Mouse (Mus musculus): ENCODE results near the gene Card11. TPM values are rescaled to one million over a fixed set of nuclear protein-coding genes. Genes with fewer than 3 reads are reported as not detected.

Card11 gene
- polyA plus RNA-seq, 1 experiment from 2014 or later = 0.25 TPM

DNA sequence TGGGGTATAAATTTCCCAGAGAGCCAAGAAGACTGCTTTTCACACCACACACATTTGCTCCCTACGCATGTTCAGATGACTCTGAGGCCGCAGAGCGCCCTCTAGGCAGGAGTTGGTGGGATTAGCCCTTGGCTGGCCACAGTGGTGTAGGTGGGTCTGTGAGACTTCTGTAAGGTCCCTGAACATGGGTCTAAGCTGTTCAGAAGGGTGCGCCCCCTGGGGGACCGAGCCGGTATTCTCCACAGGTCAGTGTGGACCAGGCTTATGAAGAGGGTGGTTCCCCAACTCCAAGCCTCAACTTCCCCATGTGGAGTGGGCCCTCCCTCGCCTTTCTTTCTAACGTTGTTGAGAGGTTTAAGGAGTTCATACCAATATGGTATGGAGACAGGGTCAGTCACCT, 110.8 kb downstream of the Card11 start:
- Histone ChIP-seq H3K9ac (replicated peaks; ENCODE audit: low read length) (no peak overlapping the region), H3K27me3 (ENCODE audit: control insufficient read depth, insufficient read depth, low read length) (no peaks in the 10 kb centered on the region), H3K4me2 (ENCODE audit: low read depth, low read length) (no peak overlapping the region), H3K4me3 (ENCODE audit: low read depth, low read length) (no peak overlapping the region), H3K4me1 (ENCODE audit: control insufficient read depth, insufficient read depth, low read length) (no peaks in the 10 kb centered on the region), H3K27ac (replicated peaks; ENCODE audit: low read depth, low read length) (no peak overlapping the region), H3K36me3 (replicated peaks; ENCODE audit: control insufficient read depth, insufficient read depth, low read depth, low read length) (no peaks in the 10 kb centered on the region), H3K9me3 (replicated peaks; ENCODE audit: control insufficient read depth, low read length) (no peaks in the 10 kb centered on the region)
- ATAC-seq (replicated peaks; ENCODE audit: insufficient number of reproducible peaks, low FRiP score, low TSS enrichment, low read depth) (peak; percentile 68), DNase-seq (ENCODE audit: low spot score) (peak; percentile 52)
- 45% methylated on average over 8 of the region's 8 CpGs for WGBS

- no peak overlapping the region for H3K4me2 ChIP-seq (ENCODE audit: low read depth, low read length)
- WGBS = 88% methylated on average over 8 of the region's 8 CpGs
- no peaks in the 10 kb centered on the region for H3K4me1 ChIP-seq (ENCODE audit: control insufficient read depth, insufficient read depth, low read length)
- no peak overlapping the region for H3K4me3 ChIP-seq (ENCODE audit: low read depth, low read length)
- no peaks in the 10 kb centered on the region for H3K9me3 ChIP-seq (replicated peaks; ENCODE audit: control insufficient read depth, low read length)
- DNase-seq (ENCODE audit: low spot score) = no peak
- ATAC-seq (replicated peaks; ENCODE audit: insufficient number of reproducible peaks, low FRiP score, low TSS enrichment, low read depth) = no peak
- H3K9ac ChIP-seq (replicated peaks; ENCODE audit: low read length) = no peak overlapping the region
- H3K27ac ChIP-seq (replicated peaks; ENCODE audit: low read depth, low read length) = no peak overlapping the region
- no peaks in the 10 kb centered on the region for H3K36me3 ChIP-seq (replicated peaks; ENCODE audit: control insufficient read depth, insufficient read depth, low read depth, low read length)
- no peaks in the 10 kb centered on the region for H3K27me3 ChIP-seq (ENCODE audit: control insufficient read depth, insufficient read depth, low read length)
Measured at GRCm38 (mm10) chr5:140887871-140888270, 112.5 kb downstream of the Card11 start.

GRCm38 (mm10) chr5:140884966-140885365, 115.4 kb downstream of the Card11 start:
- Histone ChIP-seq H3K4me2 (ENCODE audit: low read depth, low read length) (no peak overlapping the region), H3K9ac (replicated peaks; ENCODE audit: low read length) (no peak overlapping the region), H3K36me3 (replicated peaks; ENCODE audit: control insufficient read depth, insufficient read depth, low read depth, low read length) (no peaks in the 10 kb centered on the region), H3K9me3 (replicated peaks; ENCODE audit: control insufficient read depth, low read length) (no peaks in the 10 kb centered on the region), H3K4me1 (ENCODE audit: control insufficient read depth, insufficient read depth, low read length) (no peaks in the 10 kb centered on the region), H3K4me3 (ENCODE audit: low read depth, low read length) (no peak overlapping the region), H3K27me3 (ENCODE audit: control insufficient read depth, insufficient read depth, low read length) (no peaks in the 10 kb centered on the region), H3K27ac (replicated peaks; ENCODE audit: low read depth, low read length) (no peak overlapping the region)
- WGBS = 54% methylated on average over 13 of the region's 13 CpGs
- ATAC-seq (replicated peaks; ENCODE audit: insufficient number of reproducible peaks, low FRiP score, low TSS enrichment, low read depth) (no peak), DNase-seq (ENCODE audit: low spot score) (no peak)

GRCm38 (mm10) chr5:140882391-140882790, 118.0 kb downstream of the Card11 start:
- no peak overlapping the region for H3K27ac ChIP-seq (replicated peaks; ENCODE audit: low read depth, low read length)
- H3K9me3 ChIP-seq (replicated peaks; ENCODE audit: control insufficient read depth, low read length) = no peaks in the 10 kb centered on the region
- DNase-seq (ENCODE audit: low spot score) (no peak), ATAC-seq (replicated peaks; ENCODE audit: insufficient number of reproducible peaks, low FRiP score, low TSS enrichment, low read depth) (no peak)
- H3K9ac ChIP-seq (replicated peaks; ENCODE audit: low read length) = no peak overlapping the region
- H3K36me3 ChIP-seq (replicated peaks; ENCODE audit: control insufficient read depth, insufficient read depth, low read depth, low read length) = no peaks in the 10 kb centered on the region
- H3K4me3 ChIP-seq (ENCODE audit: low read depth, low read length) = no peak overlapping the region
- WGBS = 80% methylated on average over 4 of the region's 4 CpGs
- no peaks in the 10 kb centered on the region for H3K27me3 ChIP-seq (ENCODE audit: control insufficient read depth, insufficient read depth, low read length)
- no peaks in the 10 kb centered on the region for H3K4me1 ChIP-seq (ENCODE audit: control insufficient read depth, insufficient read depth, low read length)
- no peak overlapping the region for H3K4me2 ChIP-seq (ENCODE audit: low read depth, low read length)

- WGBS = 65% methylated on average over 10 of the region's 10 CpGs
- H3K4me2 ChIP-seq (ENCODE audit: low read depth, low read length) = no peak overlapping the region
- no peak for DNase-seq (ENCODE audit: low spot score)
- H3K27me3 ChIP-seq (ENCODE audit: control insufficient read depth, insufficient read depth, low read length) = no peaks in the 10 kb centered on the region
- no peak overlapping the region for H3K27ac ChIP-seq (replicated peaks; ENCODE audit: low read depth, low read length)
- H3K9me3 ChIP-seq (replicated peaks; ENCODE audit: control insufficient read depth, low read length) = no peaks in the 10 kb centered on the region
- no peak overlapping the region for H3K4me3 ChIP-seq (ENCODE audit: low read depth, low read length)
- no peak for ATAC-seq (replicated peaks; ENCODE audit: insufficient number of reproducible peaks, low FRiP score, low TSS enrichment, low read depth)
- no peak overlapping the region for H3K9ac ChIP-seq (replicated peaks; ENCODE audit: low read length)
- no peaks in the 10 kb centered on the region for H3K36me3 ChIP-seq (replicated peaks; ENCODE audit: control insufficient read depth, insufficient read depth, low read depth, low read length)
- H3K4me1 ChIP-seq (ENCODE audit: control insufficient read depth, insufficient read depth, low read length) = no peaks in the 10 kb centered on the region
Measured at GRCm38 (mm10) chr5:140880151-140880550, 120.2 kb downstream of the Card11 start.

DNA sequence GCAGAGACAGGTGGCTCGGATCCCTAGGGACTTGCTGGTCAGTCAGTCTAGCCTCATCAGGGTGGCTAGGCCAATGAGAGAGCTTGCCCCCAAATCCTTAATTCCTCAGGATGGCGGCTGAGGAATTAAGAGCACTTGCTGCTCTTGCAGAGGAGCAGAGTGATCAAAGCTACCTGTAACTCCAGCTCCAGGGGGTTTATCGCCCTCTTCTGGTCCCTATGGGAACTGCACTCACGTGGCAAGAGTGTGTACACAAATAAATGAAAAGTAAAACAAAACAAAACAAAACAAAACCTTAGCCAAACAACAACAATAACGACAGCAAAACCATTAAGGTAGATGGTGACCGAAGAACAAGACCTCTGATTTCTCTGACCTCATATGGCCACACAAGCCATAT, 121.7 kb downstream of the Card11 start:
- Histone ChIP-seq H3K4me3 (ENCODE audit: low read depth, low read length) (no peak overlapping the region), H3K27ac (replicated peaks; ENCODE audit: low read depth, low read length) (no peak overlapping the region), H3K9me3 (replicated peaks; ENCODE audit: control insufficient read depth, low read length) (no peaks in the 10 kb centered on the region), H3K4me2 (ENCODE audit: low read depth, low read length) (no peak overlapping the region), H3K27me3 (ENCODE audit: control insufficient read depth, insufficient read depth, low read length) (no peaks in the 10 kb centered on the region), H3K4me1 (ENCODE audit: control insufficient read depth, insufficient read depth, low read length) (no peaks in the 10 kb centered on the region), H3K9ac (replicated peaks; ENCODE audit: low read length) (no peak overlapping the region), H3K36me3 (replicated peaks; ENCODE audit: control insufficient read depth, insufficient read depth, low read depth, low read length) (no peaks in the 10 kb centered on the region)
- DNase-seq (ENCODE audit: low spot score) (no peak), ATAC-seq (replicated peaks; ENCODE audit: insufficient number of reproducible peaks, low FRiP score, low TSS enrichment, low read depth) (no peak)
- 60% methylated on average over 6 of the region's 6 CpGs for WGBS

DNA sequence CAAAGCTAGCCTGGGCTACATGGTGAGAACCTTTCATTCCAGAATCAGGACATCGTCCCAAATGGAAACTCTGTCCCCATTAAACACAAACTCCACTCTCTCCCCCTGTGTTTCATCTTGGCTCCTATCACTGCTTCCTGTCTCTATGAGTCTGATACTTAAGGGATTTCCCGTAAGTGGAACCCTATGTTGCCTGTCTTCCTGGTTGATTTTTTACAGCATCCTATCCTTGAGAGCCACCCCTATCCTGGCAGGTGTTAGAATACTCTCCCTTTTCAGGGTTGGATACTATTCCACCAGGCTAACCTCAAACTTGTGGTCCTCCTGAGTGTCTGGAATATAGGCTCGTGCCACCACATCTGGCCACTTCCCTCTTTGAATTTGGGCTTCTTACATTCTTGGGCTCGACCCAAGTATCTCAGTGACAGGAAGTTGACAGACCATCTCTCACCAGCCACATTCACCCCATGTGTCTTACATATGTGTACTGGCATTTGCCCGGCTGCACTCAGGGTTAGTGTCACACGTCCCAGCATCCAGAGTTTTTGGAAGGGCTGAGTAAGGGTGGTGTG, 126.6 kb downstream of the Card11 start:
- Histone ChIP-seq H3K4me1 (ENCODE audit: control insufficient read depth, insufficient read depth, low read length) (peaks cover 16% of the 10 kb centered on the region), H3K27me3 (ENCODE audit: control insufficient read depth, insufficient read depth, low read length) (no peaks in the 10 kb centered on the region), H3K36me3 (replicated peaks; ENCODE audit: control insufficient read depth, insufficient read depth, low read depth, low read length) (no peaks in the 10 kb centered on the region), H3K9ac (replicated peaks; ENCODE audit: low read length) (no peak overlapping the region), H3K4me3 (ENCODE audit: low read depth, low read length) (no peak overlapping the region), H3K4me2 (ENCODE audit: low read depth, low read length) (no peak overlapping the region), H3K9me3 (replicated peaks; ENCODE audit: control insufficient read depth, low read length) (no peaks in the 10 kb centered on the region), H3K27ac (replicated peaks; ENCODE audit: low read depth, low read length) (no peak overlapping the region)
- DNase-seq (ENCODE audit: low spot score) (no peak), ATAC-seq (replicated peaks; ENCODE audit: insufficient number of reproducible peaks, low FRiP score, low TSS enrichment, low read depth) (no peak)
- WGBS = 74% methylated on average over 6 of the region's 6 CpGs

GRCm38 (mm10) chr5:140873039-140873551, 127.3 kb downstream of the Card11 start:
- Histone ChIP-seq H3K27ac (replicated peaks; ENCODE audit: low read depth, low read length) (no peak overlapping the region), H3K4me1 (ENCODE audit: control insufficient read depth, insufficient read depth, low read length) (peaks cover 16% of the 10 kb centered on the region), H3K9ac (replicated peaks; ENCODE audit: low read length) (0 out of 2 replicates have a peak overlapping the region, but pooled peaks have one; percentile 28), H3K27me3 (ENCODE audit: control insufficient read depth, insufficient read depth, low read length) (no peaks in the 10 kb centered on the region), H3K4me3 (ENCODE audit: low read depth, low read length) (no peak overlapping the region), H3K4me2 (ENCODE audit: low read depth, low read length) (peak overlapping the region; percentile 34), H3K36me3 (replicated peaks; ENCODE audit: control insufficient read depth, insufficient read depth, low read depth, low read length) (no peaks in the 10 kb centered on the region), H3K9me3 (replicated peaks; ENCODE audit: control insufficient read depth, low read length) (no peaks in the 10 kb centered on the region)
- no peak for ATAC-seq (replicated peaks; ENCODE audit: insufficient number of reproducible peaks, low FRiP score, low TSS enrichment, low read depth)
- WGBS = 14% methylated on average over 18 of the region's 18 CpGs
- DNase-seq (ENCODE audit: low spot score) = peak; percentile 30
